Mouse (Mus musculus) heart, adult 2 months (tissue): Measurements from ENCODE around the gene Sppl3.
"Not testable (repeated sequence)": the region's sequence is repeated elsewhere in the genome, so short reads cannot be mapped to it uniquely, and the experiment has no call there.

ENCODE experiments used
- CTCF ChIP-seq: fragments of 200-600 bp; IDR thresholded peaks from 2 replicates; pipeline ENCODE4 v1.8.1; 2022; ENCODE audit warnings: antibody characterized with exemption, mild to moderate bottlenecking, moderate library complexity
- POLR2A ChIP-seq: fragments of 200-500 bp; IDR thresholded peaks from 2 replicates; pipeline ENCODE4 v1.6.1; 2011; ENCODE audit warnings: mild to moderate bottlenecking, low read depth, low read length, control low read depth; ENCODE audit not compliant: insufficient read depth

DNA sequence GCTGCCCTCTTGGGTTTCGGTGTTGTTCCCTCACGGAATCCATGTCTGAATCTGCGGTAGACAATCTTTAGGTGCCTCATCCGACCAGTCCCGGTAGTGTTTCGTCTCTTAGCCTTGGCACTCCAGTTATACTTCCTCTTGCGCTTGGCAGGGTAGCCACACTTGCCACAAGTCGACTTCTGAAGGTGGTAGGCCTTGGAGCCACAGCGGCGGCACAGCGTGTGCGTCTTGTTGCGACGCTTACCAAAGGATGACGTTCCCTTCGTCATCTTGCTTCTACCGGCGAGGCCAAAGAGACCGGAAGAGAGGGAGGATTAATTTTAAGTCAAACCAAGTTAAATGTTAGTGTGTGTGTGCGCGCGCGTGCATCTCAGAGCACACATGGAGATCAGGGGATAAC is 92.3 kb downstream of the Sppl3 start:
- TF ChIP-seq CTCF, POLR2A: not testable (repeated sequence)
